Mouse (Mus musculus) frontal cortex, adult (tissue): ENCODE measurements around the gene Tead2.

Experiments used
- ATAC-seq: cut with Nextera tagmentation; 2 replicates; pipeline ENCODE4 v1.9.2; 2017; ENCODE audit warnings: mild to moderate bottlenecking, moderate library complexity, mixed read lengths; ENCODE audit not compliant: low TSS enrichment

Gene Tead2

DNA sequence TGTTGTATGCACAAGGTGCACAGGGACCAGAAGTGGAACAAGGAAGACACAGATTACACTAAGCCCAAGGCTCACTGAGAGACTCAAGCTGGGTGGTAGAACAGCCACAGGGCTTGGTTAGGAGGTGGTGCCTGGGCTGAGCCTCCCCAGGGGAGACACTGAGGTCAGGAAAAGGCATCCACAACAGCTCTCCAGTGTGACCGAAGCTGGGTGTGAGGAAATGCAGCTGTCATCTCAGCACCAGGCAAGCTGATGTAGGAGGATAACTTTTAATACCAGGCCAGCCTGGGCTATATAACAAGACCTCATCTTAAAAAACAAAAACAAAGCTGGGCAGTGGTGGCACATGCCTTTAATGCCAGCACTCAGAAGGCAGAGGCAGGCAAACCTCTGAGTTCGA, 24.4 kb upstream of the Tead2 start:
- ATAC-seq = no peak

DNA sequence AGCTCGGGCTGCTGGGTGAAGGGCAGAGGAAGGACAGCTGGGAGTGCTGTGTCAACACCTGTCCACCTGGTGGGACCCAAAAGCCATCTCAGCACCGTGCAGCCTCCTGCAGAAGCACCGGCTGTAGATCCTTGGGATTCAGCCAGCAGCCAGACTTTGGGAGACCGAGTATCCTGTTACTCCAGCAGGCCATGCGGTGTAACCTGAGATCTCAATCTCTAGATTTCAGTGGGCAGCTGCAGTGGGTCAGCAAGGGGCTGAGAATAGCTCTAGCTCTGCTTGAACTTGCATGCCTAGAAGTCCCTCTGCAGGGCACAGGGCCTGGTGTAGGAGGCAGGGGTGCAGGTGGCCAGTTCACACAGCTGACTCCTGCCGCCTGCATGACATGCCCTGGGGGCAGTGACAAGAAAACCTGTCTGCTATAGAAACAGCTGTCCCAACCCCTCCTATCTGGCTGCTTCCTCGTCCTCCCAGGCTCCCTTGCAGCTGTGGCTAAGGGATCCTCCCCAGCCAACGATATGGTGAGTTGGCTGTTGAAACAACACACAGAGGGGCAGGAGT, 23.7 kb upstream of the Tead2 start:
- no peak for ATAC-seq

DNA sequence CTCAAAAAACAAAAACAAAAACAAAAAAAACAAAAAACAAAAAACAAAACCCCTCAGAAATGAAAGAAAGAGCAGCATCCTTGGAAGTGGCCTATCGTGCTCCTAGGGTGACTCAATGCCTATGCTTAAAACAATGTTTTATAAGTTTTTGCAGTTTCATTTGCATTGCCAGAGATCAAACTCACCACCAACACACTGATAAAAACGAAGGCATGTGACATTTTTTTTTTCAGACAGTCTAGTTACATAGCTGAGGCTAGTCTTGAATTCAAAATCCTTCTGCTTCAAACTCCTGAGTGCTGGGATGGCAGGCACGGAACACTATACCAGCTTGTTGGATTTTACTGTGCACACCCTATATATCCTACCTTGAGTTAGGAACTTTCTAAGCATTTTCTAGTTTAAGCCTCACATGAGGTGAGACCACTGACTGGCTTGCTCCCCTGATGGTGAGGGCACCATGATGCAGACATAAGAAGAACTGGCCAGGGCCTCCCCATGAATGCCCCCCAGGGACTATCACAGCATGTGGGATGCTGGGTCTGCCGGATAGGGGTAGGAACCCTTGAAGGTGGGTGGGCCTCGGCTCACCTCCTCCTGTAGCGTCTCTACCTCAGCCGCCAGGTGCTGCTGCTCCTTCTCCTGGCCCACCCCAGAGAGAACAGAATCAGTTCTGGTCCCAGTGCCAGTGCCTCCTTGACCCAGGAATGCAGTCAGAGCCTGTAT, 22.8 kb upstream of the Tead2 start:
- ATAC-seq = no peak

DNA sequence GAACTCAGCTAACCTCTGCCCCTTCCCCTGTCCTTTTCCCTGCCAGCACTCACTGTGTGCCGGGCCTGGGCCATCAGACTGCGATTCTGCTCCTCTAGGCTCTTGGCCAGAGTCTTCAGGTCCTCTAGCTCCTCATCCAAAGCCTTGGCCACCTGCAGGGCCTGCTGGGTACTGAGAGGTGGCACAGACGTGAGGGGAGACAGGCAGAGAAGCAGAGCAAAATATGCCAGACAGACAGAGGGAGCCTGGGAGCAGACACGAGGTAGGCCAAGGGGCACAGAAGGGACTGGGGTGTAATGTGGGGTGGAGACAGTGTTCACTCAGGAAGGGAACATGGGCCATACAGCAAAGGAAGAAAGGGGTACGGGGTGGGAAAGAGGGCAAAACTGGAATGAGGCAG, 22.1 kb upstream of the Tead2 start:
- ATAC-seq = no peak

DNA sequence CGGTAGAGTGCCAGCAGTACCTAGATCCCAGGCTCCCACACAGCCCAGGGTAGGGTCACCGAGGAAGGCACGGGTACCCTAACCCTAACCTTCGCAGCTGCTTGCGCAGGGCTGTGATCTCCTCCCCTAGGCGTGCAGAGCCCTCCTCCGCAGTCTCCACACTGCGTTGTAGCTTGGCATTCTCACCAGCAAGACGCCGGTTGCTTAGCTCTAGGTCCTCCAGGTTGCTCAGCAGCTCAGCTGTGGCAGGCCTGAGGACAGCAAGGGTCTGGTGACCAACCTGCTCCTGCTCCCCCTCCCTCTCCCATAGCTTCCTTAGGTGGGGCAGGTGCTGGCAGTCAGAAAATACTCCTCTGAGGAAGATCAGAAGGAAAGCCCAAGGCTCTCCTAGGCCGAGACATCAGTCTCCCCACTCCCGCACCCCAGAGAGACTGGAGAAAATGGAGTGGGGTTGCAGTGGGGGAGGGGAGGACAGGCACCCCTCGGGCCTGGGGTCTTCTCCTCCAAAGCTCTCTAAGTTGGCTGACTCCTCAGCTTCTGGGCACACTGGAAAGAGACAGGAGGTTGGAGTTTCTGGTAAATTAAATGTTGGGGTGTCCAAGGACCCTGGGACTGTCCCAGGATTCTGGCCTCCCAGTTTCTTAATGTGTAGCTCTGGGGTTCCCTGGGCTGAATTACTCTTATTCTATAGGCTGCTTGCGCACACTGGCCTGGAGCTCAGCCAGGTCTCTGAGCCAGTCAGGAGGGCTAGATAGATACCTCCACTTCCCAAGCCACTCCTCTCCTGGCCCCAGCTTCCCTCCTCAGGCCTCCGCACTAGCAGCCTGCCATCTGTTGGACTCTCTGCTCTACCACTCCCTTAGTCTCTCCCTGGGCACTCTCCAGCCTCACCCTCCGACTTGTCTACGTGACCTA, 21.4 kb upstream of the Tead2 start:
- no peak for ATAC-seq

DNA sequence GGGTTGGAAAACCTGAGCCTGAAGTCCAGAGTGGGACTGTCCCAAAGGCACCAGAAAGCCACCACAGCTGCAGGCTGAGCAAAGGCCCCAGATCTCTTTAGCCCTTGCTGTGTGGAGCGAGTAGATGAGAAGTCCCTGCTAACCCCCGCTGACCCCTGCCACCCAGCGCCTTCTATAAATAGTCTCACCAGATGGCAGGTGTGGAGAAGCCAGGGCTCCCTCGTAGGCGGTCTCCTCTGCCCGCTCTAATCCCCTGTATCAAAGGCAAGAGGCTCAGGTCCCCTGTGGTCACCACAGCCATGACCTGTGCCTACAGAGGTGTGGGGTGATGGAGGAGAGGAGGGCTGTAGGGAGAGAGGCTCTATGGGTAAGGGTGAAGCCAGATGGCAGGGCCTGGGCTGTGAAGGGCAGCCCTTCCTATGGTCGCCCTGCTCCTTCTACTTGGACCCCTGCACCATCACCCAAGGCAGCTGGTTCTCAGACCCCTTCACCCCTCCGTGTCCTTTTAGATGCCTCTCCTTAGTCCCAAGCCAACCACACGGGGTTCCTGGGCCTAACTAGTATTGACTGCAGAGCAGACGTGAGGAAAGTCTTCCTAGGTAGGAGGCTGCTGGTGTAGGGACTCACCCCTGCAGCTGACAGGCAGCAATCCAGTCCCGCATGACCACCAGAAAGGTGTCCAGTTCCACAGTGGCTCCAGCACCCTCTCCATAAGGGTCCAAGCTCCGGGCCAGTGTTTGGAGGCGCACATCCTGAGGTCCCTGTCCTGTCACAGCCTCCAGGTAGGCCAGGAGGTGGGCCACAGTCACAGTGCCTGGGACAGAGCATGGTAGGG, 20.0 kb upstream of the Tead2 start:
- no peak for ATAC-seq

DNA sequence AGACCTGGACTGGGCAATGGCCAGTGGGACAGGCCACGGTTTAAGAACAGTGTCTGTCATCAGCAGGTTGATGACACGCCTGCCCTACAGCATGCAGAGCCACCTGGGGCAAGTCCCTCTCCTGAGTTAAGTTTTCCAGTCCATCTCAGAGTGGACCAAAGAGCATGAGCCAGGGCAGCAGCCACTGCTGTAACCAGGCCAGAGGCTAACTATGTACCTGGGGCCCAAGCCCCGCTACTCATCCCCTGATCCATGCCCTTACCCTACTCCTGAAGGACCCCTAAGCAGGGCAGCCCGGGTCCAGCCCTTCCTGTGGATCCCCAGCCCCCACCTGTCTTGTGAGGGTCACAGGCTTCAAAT, 19.4 kb upstream of the Tead2 start:
- no peak for ATAC-seq

DNA sequence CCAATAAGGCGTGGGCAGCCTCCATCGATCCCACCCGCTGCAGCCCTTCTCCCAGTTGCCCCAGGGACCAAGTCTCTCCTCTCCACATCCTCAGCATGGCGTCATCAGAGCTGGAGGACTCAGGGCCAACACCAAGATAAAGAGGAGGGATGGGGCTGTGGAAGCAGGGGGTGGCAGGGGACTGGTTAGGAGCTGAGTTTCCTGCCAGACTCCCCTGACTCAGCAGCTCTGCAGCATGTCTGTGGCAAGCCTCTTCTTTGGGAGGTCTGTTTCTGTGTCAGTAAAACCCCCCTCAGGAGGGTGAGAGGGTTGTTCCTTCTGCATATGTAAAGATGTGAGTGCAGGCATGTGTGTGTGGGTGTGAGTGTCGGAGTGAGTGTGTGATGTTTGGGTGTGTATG, 18.6 kb upstream of the Tead2 start:
- ATAC-seq = peak; percentile 13; the same call in 1 of the 2 replicates

DNA sequence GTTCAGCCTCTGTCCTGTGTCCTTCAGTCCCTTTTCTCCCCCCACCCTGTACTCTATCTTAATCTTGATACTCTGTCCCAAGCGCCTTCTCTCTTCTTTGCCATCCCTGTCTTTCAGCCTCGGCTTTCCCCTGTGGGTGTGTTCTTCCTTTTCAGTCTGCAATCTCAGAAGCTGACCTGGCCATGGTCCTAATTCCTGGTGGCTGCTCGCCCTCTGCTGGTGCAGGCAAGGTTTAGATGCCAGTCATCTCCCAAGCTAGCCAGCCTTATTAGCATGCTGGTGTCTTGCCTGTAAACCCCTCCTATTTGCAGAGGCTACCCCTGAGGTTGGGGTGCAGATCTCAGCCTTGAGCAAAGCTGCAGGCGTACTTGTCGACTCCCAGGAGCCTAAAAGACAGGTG, 17.1 kb upstream of the Tead2 start:
- peak; percentile 45; the same call in 1 of the 2 replicates for ATAC-seq

DNA sequence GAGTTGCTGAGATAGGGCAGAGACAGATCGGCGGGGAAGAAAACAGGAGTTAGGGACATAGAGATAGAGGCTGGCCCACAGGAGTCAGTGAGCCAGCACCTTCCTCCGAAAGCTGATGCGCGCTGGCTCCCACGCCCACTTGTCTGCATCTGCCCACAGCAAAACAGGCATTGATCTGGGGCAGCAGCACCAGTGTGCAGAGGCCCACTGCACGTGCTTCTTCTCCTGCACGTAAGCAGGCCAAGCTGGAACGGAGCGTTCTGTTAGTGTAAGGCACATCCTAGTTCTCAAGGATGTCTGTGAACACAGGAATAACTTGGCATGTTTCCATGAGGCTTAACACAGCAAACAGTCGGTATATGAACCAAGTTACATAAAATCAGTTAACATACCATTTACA, 16.6 kb upstream of the Tead2 start:
- peak; percentile 21; the same call in 1 of the 2 replicates for ATAC-seq

DNA sequence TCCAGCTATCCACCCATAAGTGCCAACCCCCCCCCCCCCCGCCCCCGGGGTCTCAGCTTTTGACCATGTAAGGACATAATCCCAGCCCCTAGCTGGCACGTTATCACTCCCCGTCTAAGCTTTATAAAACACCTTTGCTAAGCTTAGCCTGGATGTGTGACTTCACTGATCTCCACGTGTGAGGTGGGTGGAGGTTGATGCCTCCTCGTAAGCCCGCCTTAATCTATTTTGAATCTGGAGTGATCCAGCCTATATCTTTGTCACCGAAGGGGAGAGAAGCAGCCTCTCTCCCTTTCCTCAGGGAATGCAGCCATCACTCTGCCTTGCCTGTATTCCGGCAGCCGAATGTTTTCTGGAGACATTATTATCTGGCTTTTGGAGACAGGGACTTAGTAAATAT, 12.9 kb upstream of the Tead2 start:
- peak; percentile 38; the same call in 1 of the 2 replicates for ATAC-seq

DNA sequence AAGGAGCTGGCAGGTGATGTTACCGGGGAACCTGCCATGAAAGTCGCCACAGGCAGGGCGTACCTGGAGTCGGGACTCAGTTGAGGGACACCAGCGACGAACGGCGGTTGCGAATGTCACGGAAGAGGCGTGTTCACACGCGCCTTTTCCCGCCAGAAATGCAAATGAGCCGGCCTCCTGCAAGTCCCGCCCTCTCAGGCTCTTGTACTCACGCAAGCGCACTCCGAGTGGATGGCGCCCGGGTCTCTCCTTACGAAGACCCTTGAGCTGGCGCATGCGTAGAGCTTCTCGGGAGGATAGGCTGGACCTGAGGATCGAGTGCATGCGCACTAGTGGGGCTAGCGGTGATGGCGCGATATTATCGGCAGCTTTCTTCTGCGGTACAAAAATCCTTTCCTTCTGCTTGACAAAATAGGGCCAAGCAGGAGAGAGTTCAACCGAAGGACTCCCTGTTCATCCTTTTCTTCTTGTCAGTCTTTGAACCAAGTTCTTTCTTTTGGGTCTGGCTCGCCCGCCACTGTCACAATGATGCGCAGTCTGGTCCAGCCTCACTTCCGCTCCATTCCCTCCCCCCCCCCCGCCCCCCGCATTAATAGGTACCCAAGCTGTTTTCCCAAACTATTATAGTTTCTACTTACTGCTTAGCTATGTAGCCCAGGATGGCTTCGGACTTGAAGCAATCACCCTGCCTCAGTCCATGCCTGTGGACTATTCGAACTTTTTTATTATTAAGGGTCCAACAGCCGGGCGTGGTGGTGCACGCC, 11.0 kb upstream of the Tead2 start, which contains the start of gene Ccdc155:
Gene Ccdc155 (minus strand): TSS at position 513 of the 764 bp plus-strand sequence.
- peak; percentile 87; the same call in 1 of the 2 replicates for ATAC-seq

DNA sequence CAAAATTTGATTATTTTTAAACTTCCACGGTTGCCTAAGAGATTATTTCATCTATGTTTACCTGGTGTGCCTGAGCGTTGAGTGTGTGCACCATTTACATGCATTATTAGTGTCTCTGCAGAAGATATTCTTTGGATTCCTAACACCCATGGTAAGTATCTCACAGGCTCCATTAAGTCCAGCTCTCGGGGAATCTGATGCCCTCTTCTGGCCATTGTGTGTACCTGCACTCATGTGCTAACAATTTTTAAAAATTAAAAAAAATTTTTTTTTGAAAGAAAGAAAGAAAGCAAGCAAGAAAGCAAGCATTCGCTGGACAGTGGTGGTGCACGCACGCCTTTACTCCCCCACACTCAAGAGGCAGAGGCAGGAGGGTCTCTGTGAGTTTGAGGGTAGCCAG, 7.3 kb upstream of the Tead2 start:
- ATAC-seq = no peak

DNA sequence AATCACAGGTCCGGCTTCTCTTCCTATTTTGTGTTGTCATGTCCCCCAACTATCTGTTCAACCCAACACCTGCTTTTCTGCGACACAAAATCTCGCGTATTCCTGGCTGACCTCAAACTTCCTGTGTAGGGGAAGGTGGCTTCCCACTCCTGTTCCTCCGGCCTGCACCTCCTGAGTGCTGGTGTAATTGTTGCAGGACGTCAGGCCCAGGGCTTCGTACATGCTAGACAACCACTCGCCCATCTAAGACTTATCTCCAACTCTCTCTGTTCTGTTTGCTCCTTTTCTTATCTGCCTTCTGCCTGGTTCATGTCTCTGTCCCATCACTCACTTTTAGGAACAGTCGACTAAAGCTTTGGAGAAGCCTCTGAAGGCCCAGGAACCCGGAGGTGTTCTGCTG, 4.5 kb upstream of the Tead2 start:
- ATAC-seq = no peak

DNA sequence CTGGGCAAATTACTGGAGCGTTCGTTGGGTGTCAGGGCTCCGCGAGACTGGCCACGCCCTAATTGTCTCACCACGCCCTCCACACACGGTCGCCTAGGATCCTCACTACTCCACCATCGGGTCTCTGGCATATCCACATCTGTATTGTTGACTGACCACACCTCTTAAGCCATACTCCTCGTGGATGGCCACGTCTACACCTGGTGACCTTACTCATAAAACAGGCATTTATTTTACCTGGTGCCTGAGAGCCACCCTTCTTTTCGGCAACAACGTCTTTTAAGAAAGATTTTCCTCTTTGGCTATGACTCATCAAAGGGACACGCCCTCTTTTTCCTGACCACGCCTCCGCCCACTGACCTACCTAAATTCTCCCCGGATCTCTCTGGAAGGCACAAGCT, 3.7 kb upstream of the Tead2 start, which contains the start of gene Dkkl1:
Gene Dkkl1 (minus strand): TSS at position 297 of the 401 bp plus-strand sequence.
- ATAC-seq = peak; percentile 50; the same call in 1 of the 2 replicates

DNA sequence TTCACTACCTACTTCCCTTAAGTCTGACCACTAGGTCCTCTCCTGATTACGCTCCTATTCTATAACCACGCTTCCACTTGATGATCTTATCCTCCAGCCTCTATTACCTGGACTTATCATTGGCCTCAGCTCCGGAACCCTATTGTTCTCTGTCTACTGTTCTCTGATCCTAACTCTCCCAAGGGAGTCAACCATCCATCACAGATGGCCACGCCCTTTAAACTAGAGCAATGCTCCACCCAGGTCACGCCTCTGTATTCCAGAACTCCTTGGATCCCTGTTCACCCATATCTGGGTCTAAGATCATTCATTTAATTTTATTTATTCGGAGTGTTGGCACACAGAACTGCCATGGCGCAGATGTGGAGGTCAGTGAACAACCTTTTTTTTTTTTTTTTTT, 3.2 kb upstream of the Tead2 start:
- no peak for ATAC-seq

DNA sequence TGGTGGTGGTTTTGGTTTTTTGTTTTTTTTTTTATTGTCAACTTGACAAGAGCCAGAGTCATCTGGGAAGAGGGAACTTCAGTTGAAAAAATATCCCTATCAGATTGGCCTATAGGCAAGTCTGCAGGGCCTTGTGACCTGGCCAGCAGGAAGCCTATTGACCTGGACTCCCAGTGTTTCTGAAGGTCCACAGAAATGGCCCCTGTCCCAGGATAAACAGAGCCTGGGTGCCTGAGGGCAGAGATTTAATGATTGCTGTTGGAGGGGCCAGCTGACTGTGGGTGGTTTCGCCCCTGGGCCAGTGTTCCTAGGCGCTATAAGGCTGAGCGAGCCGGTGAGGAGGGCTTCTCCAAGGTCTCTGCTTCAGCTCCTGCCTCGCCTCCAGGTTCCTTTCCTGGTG, 1.8 kb upstream of the Tead2 start:
- no peak for ATAC-seq

DNA sequence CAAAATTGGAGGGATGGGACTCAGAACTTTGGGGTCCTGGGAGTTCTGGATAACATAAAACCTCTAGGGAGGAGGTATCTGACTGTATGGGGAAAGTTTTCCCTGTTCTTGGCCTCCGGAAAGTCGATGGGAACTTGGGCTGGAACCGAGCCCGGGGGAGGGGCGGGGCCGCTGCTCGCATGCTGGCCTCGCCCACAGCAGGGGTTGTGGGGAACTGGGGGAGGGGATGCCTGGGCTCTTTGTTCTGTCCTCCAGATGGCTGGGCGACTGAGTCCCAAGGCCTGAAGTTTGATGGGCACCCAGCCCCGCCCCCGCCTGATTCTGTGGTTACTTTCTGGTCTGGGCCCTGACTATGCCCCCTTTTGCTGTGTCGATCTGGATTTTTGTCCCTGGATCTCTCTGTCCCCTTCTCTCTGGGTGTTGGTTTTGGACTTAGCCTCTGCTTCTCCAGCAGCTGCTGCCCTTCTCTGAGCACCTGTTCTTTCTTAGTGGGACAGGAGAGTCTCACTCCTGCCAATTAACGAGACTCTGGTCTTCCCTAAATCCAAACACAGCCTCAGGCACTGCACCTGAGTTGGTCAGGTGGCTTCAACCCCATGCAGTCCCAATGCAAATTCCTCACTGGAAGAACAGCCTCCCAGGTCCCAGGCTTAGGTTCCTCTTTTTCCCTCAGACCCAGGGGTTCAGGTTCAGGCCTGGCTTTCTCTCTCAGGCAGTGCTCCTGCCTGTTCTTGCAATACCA, 1.1 kb downstream of the Tead2 start:
- ATAC-seq = no peak

DNA sequence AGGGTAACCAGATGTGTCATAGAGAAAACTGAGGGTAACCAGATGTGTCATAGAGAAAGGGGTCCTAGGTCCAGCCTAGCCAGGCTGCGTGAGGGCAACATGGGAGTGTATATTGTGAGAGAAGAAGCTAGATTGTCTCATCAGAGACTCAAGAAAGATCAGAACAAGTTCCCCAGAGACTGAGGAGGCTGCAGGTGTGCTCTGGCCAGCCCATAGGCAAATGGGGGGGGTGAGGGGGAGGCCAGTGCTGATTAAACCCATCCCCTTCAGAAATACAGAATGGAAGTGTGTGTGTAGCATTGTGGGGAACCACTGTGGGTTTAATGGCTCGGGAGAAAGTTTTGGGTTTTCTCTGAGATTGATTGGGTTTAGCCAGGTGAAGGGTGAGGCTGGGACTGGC, 6.1 kb downstream of the Tead2 start:
- no peak for ATAC-seq

DNA sequence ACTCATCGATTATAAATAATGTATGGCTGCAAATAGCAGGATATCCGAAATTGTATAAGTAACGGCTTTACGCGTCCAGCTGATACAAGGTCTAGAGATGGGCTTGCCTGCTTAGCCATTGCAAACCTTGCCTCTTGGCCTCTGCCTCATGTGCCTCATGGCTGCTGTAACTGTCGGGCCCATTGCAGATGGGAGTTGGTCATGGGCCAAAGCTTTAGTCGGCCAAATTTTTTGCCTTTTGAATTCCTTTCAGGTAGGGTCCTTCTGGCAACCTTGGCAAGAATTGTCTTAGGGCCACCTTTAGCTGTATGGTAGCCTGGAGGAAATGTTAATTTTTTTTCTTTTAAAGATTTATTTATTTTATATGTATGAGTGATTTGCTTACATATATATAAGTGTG, 9.3 kb downstream of the Tead2 start:
- no peak for ATAC-seq
